8 mouse cellular contexts compared by ENCODE assay signal in genomic region chr10:91384372-91384771, GRCm38 (mm10).
DNase-seq lines count a peak whose midpoint lies in the region.

No protein-coding gene starts in this region.

- DNase-seq in layer of hippocampus, adult 11-12 months (ENCODE audit: low spot score), result peak; percentile 3
- DNase-seq in layer of hippocampus, adult 9-10 months (ENCODE audit: low spot score), result no peak
- DNase-seq in ZHBTc4 (ENCODE audit: low read depth, low spot score), result peak; percentile 38
- DNase-seq in cerebellum, postnatal 14 days, result peak; percentile 45 to 62
- peak; percentile 42 for DNase-seq in hindlimb bud, embryonic 11.5 days (ENCODE audit: extremely low spot score, low read depth, low spot score)
- DNase-seq in retina, postnatal 1 day, result peak; percentile 58
- DNase-seq in urinary bladder, adult 18-20 months (ENCODE audit: low spot score in 2 of 2), result no peak
- no peak for DNase-seq in thymus, postnatal 36 days

Comparison
In these comparisons a context has a peak if more than half of its experiments do, and no peak if none do; other contexts are left out.
1. DNase-seq: peak in layer of hippocampus, adult 11-12 months (single experiment), ZHBTc4 (single experiment), cerebellum, postnatal 14 days (2 of 2), hindlimb bud, embryonic 11.5 days (single experiment) and retina, postnatal 1 day (single experiment); none in layer of hippocampus, adult 9-10 months (single experiment), urinary bladder, adult 18-20 months (0 of 2) and thymus, postnatal 36 days (0 of 2).